Mouse (Mus musculus) cerebellum, adult 2 months (tissue): ENCODE measurements around the gene Gm43552.

Experiments used
- CTCF ChIP-seq: fragments of 200-500 bp; IDR thresholded peaks from 2 replicates; pipeline ENCODE4 v1.5.1; 2011; ENCODE audit warnings: low read depth, mild to moderate bottlenecking, control low read depth, low read length, moderate library complexity, borderline replicate concordance; ENCODE audit not compliant: insufficient read depth
- POLR2A ChIP-seq: fragments of 200-500 bp; IDR thresholded peaks from 2 replicates; pipeline ENCODE4 v1.6.1; 2011; ENCODE audit warnings: low read length, control low read depth, borderline replicate concordance; ENCODE audit not compliant: insufficient read depth

GRCm38 (mm10) chr5:65524831-65525230 lies 32.2 kb upstream of the Gm43552 start:
- TF ChIP-seq CTCF = no peak
- no peak for TF ChIP-seq POLR2A
